Mouse (Mus musculus) forebrain, embryonic 14.5 days (tissue): ENCODE measurements at regions not wholly inside any gene's neighbourhood (a gene's known extent, or its start where the extent isn't known, plus 50 kb on each side); places are given as distances from the start of the nearest gene placed in this dataset.

ENCODE experiments used
- ATAC-seq: fragments of 200-750 bp; cut with Nextera tagmentation; 2 replicates; pipeline ENCODE4 v1.8.0; 2017; ENCODE audit warnings: mild to moderate bottlenecking, moderate library complexity
- DNase-seq: peaks from one replicate; pipeline ENCODE4 v3.0.0-alpha.2; 2015; ENCODE audit warnings: low spot score
- H3K27ac ChIP-seq: fragments of 300-500 bp; sonication (generic); 2 replicates; pipeline ENCODE4 v1.5.1; 2014; ENCODE audit warnings: low read depth, mild to moderate bottlenecking, control low read depth, low read length, moderate library complexity
- H3K27me3 ChIP-seq: fragments of 300-500 bp; sonication (generic); replicated peaks from 2 replicates; pipeline ENCODE4 v1.6.1; 2014; ENCODE audit warnings: low read length, control low read depth, mixed read lengths; ENCODE audit not compliant: control insufficient read depth, insufficient read depth
- H3K36me3 ChIP-seq: fragments of 300-500 bp; sonication (generic); 2 replicates; pipeline ENCODE4 v1.6.1; 2014; ENCODE audit warnings: low read length, control low read depth; ENCODE audit not compliant: control insufficient read depth, insufficient read depth
- H3K4me1 ChIP-seq: fragments of 300-500 bp; sonication (generic); 2 replicates; pipeline ENCODE4 v1.6.1; 2014; ENCODE audit warnings: antibody characterized with exemption, low read length, control low read depth; ENCODE audit not compliant: control insufficient read depth, insufficient read depth
- H3K4me2 ChIP-seq: fragments of 300-500 bp; sonication (generic); 2 replicates; pipeline ENCODE4 v1.6.1; 2014; ENCODE audit warnings: mild to moderate bottlenecking, control low read depth, low read length
- H3K4me3 ChIP-seq: fragments of 300-500 bp; sonication (generic); 2 replicates; pipeline ENCODE4 v1.5.1; 2014; ENCODE audit warnings: low read depth, low read length, control low read depth
- H3K9ac ChIP-seq: fragments of 300-500 bp; sonication (generic); 2 replicates; pipeline ENCODE4 v1.6.1; 2014; ENCODE audit warnings: mild to moderate bottlenecking, low read length, control low read depth, moderate library complexity
- H3K9me3 ChIP-seq: fragments of 300-500 bp; sonication (generic); replicated peaks from 2 replicates; pipeline ENCODE4 v1.6.1; 2016; ENCODE audit warnings: low read length, control low read depth, mixed read lengths; ENCODE audit not compliant: control insufficient read depth
- WGBS: fragments of 180-500 bp; shearing (Covaris S2); extraction: QIAGEN DNeasy Blood & Tissue Kit; methylation state at CpG from one replicate; pipeline ENCODE4 v1.1.7; 2014; 5-methylcytosine and 5-hydroxymethylcytosine counted together

DNA sequence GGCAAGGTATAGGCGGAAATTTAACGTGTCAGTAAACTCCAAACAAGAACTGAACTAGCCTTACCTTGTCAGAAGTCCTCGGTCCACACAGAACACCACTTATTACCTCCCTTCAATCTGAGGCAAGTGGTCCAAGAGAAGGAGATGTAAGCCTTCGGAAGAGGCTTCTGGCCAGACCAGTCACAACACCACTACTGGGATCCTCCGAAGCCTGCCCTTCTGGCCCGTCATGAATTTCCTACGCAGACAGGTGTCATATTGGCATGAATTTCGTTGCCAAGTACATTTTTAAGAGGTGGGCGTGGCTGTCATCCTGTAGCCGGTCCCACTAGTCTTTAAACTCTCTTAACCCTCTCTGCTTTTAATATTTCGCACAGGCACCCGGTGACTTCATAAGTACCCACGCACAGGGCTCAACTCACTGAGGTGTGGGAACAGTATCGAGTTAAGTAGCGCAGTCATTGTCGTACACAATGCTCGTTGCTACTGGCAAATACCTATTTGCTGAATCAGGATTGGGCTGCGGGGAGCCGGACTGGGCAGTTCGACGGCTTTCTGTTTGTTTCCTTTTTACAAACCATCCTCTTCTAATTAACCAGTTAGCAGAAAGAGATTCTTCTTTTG lies 86.7 kb upstream of the Adgrl2 start:
- DNase-seq = no peak
- no peaks in the 10 kb centered on the region for H3K9me3 ChIP-seq
- 0 out of 2 replicates have a peak, but pooled peaks cover 3% of the 10 kb centered on the region for H3K27me3 ChIP-seq
- peak overlapping the region; percentile 18; the same call in 1 of the 2 replicates for H3K4me2 ChIP-seq
- H3K4me1 ChIP-seq = peaks cover 15% of the 10 kb centered on the region; the same call in 1 of the 2 replicates
- H3K27ac ChIP-seq = no peak overlapping the region
- no peak for ATAC-seq
- H3K4me3 ChIP-seq = no peak overlapping the region
- H3K9ac ChIP-seq = no peak overlapping the region
- no peaks in the 10 kb centered on the region for H3K36me3 ChIP-seq
- 36% methylated on average over 21 of the region's 21 CpGs for WGBS

GRCm38 (mm10) chr3:149075488-149075851 lies 85.1 kb upstream of the Adgrl2 start:
- Histone ChIP-seq H3K4me3 (no peak overlapping the region), H3K9ac (no peak overlapping the region), H3K4me1 (peaks cover 15% of the 10 kb centered on the region; the same call in 1 of the 2 replicates), H3K9me3 (no peaks in the 10 kb centered on the region), H3K27me3 (0 out of 2 replicates have a peak, but pooled peaks cover 3% of the 10 kb centered on the region), H3K27ac (no peak overlapping the region), H3K36me3 (no peaks in the 10 kb centered on the region), H3K4me2 (peak overlapping the region; percentile 26; the same call in 1 of the 2 replicates)
- DNase-seq (peak; percentile 90), ATAC-seq (peak; percentile 89)
- 7% methylated on average over 5 of the region's 5 CpGs for WGBS

GRCm38 (mm10) chr3:149074658-149075487 lies 84.5 kb upstream of the Adgrl2 start:
- no peak overlapping the region for H3K4me3 ChIP-seq
- WGBS = 57% methylated on average over 27 of the region's 27 CpGs

DNA sequence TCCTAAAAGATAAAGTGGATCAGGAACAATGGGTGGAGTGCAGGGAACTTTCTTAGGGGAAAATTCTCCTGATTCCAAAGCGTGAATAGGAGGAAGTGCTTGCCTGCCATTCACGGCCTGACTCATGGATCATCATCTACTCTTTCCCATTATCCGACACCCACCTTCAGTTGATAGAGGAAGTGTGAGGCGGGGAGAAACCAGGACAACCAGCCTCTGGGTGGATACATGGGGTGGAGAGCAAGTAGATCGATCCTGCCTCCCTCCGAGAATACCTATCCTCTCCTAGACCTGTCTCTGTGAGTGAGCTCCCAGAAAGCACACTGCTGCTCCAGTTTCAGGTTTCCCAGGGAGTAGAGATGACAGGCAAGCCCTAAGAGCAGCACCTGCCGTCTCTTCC lies 79.8 kb upstream of the Adgrl2 start:
- Histone ChIP-seq H3K4me3 (no peak overlapping the region), H3K9ac (no peak overlapping the region), H3K27ac (no peak overlapping the region), H3K9me3 (no peaks in the 10 kb centered on the region), H3K4me1 (peaks cover 6% of the 10 kb centered on the region; the same call in 1 of the 2 replicates), H3K36me3 (no peaks in the 10 kb centered on the region), H3K27me3 (no peaks in the 10 kb centered on the region), H3K4me2 (no peak overlapping the region)
- DNase-seq (no peak), ATAC-seq (no peak)
- 77% methylated on average over 7 of the region's 7 CpGs for WGBS

More at GRCm38 (mm10) chr3:149074658-149075487, 84.5 kb upstream of the Adgrl2 start:
- H3K4me2 ChIP-seq = peak overlapping the region; percentile 26; the same call in 1 of the 2 replicates
- peak; percentile 51; the same call in 1 of the 2 replicates for ATAC-seq
- H3K27me3 ChIP-seq = 0 out of 2 replicates have a peak, but pooled peaks cover 3% of the 10 kb centered on the region
- H3K36me3 ChIP-seq = no peaks in the 10 kb centered on the region
- peaks cover 15% of the 10 kb centered on the region; the same call in 1 of the 2 replicates for H3K4me1 ChIP-seq
- H3K27ac ChIP-seq = no peak overlapping the region
- no peak overlapping the region for H3K9ac ChIP-seq
- DNase-seq = peak; percentile 28
- H3K9me3 ChIP-seq = no peaks in the 10 kb centered on the region

DNA sequence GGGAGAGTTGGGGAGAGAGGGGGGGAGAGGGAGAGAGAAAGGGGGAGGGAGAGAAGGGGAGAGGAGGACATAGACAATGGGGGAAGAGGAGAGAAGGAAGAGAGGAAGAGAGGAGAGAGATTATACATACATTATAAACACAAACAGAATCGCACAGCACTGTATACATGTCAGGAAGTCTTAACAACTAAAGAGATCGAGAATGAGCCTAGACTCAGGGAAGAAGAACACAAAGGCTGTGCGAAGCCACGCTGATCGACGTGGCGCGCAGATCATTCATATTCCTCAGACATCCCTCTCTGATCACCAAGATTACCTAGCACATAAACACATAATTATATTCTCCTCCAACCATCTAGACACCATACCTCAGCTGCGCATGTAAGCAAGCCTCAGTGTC lies 79.1 kb upstream of the Adgrl2 start:
- no peak for ATAC-seq
- Histone ChIP-seq H3K4me2 (no peak overlapping the region), H3K27me3 (no peaks in the 10 kb centered on the region), H3K4me1 (peaks cover under 1% of the 10 kb centered on the region; the same call in 1 of the 2 replicates), H3K4me3 (no peak overlapping the region), H3K27ac (no peak overlapping the region), H3K9me3 (no peaks in the 10 kb centered on the region), H3K36me3 (no peaks in the 10 kb centered on the region), H3K9ac (no peak overlapping the region)
- no peak for DNase-seq
- 83% methylated on average over 9 of the region's 9 CpGs for WGBS

DNA sequence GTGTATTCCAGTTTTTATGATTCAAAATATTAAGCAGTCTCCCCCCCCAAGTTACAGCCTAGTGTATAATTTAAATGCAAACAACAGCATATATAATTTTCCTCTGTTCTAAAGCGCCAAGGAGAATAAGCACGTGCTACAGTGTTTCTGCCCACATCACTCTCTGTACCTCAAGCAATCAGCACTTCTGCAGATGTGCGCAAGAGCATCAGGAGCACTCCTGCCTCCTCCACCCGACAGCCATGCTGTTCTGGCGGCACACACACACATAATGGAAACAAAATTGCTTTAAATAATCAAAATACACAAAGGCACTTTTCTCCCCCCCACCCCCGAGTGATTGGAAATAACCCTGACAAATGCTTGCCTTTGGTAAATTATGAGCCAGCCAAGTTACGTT lies 78.5 kb upstream of the Adgrl2 start:
- ATAC-seq = peak; percentile 71; the same call in 1 of the 2 replicates
- Histone ChIP-seq H3K4me2 (no peak overlapping the region), H3K9me3 (no peaks in the 10 kb centered on the region), H3K9ac (no peak overlapping the region), H3K4me3 (no peak overlapping the region), H3K4me1 (no peaks in the 10 kb centered on the region), H3K36me3 (no peaks in the 10 kb centered on the region), H3K27me3 (no peaks in the 10 kb centered on the region), H3K27ac (no peak overlapping the region)
- 72% methylated on average over 7 of the region's 7 CpGs for WGBS
- DNase-seq = peak; percentile 42

DNA sequence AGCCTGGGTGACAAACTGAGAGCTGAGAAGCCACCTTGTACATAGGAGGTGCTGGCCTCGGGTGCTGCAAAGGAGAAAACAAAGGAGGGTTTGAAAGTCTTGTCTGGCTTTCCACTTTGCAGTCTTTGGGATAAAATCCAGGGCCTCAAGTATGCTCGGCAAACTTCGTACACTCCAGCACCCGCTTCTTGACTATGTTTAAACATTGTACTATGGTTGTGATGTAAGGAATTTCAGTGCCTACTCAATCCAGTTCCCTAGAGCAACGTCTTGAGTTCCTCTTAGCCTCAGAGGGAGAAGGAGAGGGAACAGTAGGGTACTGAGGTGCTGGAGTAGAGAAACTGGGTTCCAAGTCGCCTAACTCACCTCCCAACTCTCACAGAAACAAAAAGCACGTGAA lies 77.4 kb upstream of the Adgrl2 start:
- 76% methylated on average over 7 of the region's 7 CpGs for WGBS
- no peaks in the 10 kb centered on the region for H3K9me3 ChIP-seq
- no peaks in the 10 kb centered on the region for H3K4me1 ChIP-seq

GRCm38 (mm10) chr3:149055077-149055476 lies 64.7 kb upstream of the Adgrl2 start:
- DNase-seq (no peak), ATAC-seq (no peak)
- H3K4me2 ChIP-seq = no peak overlapping the region
- no peaks in the 10 kb centered on the region for H3K36me3 ChIP-seq
- H3K4me3 ChIP-seq = no peak overlapping the region
- H3K9me3 ChIP-seq = no peaks in the 10 kb centered on the region
- no peaks in the 10 kb centered on the region for H3K4me1 ChIP-seq
- no peaks in the 10 kb centered on the region for H3K27me3 ChIP-seq
- no peak overlapping the region for H3K9ac ChIP-seq
- H3K27ac ChIP-seq = no peak overlapping the region
- 88% methylated on average over 12 of the region's 12 CpGs for WGBS

More for the DNA sequence above, 77.4 kb upstream of the Adgrl2 start:
- no peaks in the 10 kb centered on the region for H3K27me3 ChIP-seq
- H3K36me3 ChIP-seq = no peaks in the 10 kb centered on the region
- H3K9ac ChIP-seq = no peak overlapping the region
- no peak overlapping the region for H3K4me2 ChIP-seq
- no peak overlapping the region for H3K27ac ChIP-seq
- no peak overlapping the region for H3K4me3 ChIP-seq
- DNase-seq = no peak
- no peak for ATAC-seq
